Mouse (Mus musculus) C2C12 (cell line): Measurements from ENCODE around the gene Nxpe4. TPM values are rescaled to one million over a fixed set of nuclear protein-coding genes. Genes with fewer than 3 reads are reported as not detected.
"Not testable (repeated sequence)": the region's sequence is repeated elsewhere in the genome, so short reads cannot be mapped to it uniquely, and the experiment has no call there.

Experiments
- H3K27me3 ChIP-seq: one replicate; pipeline ENCODE4 v1.6.1; 2011; ENCODE audit not compliant: control insufficient read depth, insufficient read depth, insufficient read length
- H3K36me3 ChIP-seq: one replicate; pipeline ENCODE4 v1.6.1; 2011; ENCODE audit not compliant: control insufficient read depth, insufficient read depth
- H3K4me3 ChIP-seq: one replicate; pipeline ENCODE4 v1.5.1; 2011; ENCODE audit warnings: mild to moderate bottlenecking, control low read depth; ENCODE audit not compliant: poor library complexity, insufficient read depth, severe bottlenecking
- H3K79me2 ChIP-seq: one replicate; pipeline ENCODE4 v1.6.1; 2011; ENCODE audit not compliant: control insufficient read depth, insufficient read depth
- H3K79me3 ChIP-seq: one replicate; pipeline ENCODE4 v1.6.1; 2011; ENCODE audit warnings: low read depth, control low read depth
- H3ac ChIP-seq: one replicate; pipeline ENCODE3; 2011; ENCODE audit warnings: low read depth; ENCODE audit not compliant: control insufficient read depth, insufficient read length
- CEBPB ChIP-seq: IDR thresholded peaks from one replicate; pipeline ENCODE4 v1.6.1; 2011; ENCODE audit warnings: low read depth, mild to moderate bottlenecking, control low read depth, moderate library complexity
- CTCF ChIP-seq: IDR thresholded peaks from one replicate; pipeline ENCODE4 v1.5.1; 2011; ENCODE audit not compliant: control insufficient read depth, insufficient read depth, insufficient read length
- FOSL1 ChIP-seq: IDR thresholded peaks from one replicate; pipeline ENCODE4 v1.8.0; 2011; ENCODE audit warnings: mild to moderate bottlenecking, low read length; ENCODE audit not compliant: poor library complexity, insufficient read depth, severe bottlenecking
- MAX ChIP-seq: IDR thresholded peaks from one replicate; pipeline ENCODE4 v1.6.1; 2011; ENCODE audit warnings: mild to moderate bottlenecking, control low read depth
- MYOD1 ChIP-seq: IDR thresholded peaks from one replicate; pipeline ENCODE4 v1.6.1; 2011; ENCODE audit warnings: low read depth; ENCODE audit not compliant: control insufficient read depth, insufficient read length
- MYOG ChIP-seq: IDR thresholded peaks from one replicate; pipeline ENCODE4 v1.6.1; 2011; ENCODE audit not compliant: control insufficient read depth, insufficient read length; ENCODE audit errors: extremely low read depth
- USF1 ChIP-seq: IDR thresholded peaks from one replicate; pipeline ENCODE4 v1.6.1; 2011; ENCODE audit warnings: low read depth, mild to moderate bottlenecking, control low read depth, moderate library complexity
- polyA plus RNA-seq: library from polyadenylated mRNA; unstranded; fragments of >200 nt; fragmentation: generic; extraction: Trizol; gene quantifications from one replicate; pipeline ENCODE4 v1.2.1, GENCODE M21; 2012; ENCODE audit warnings: missing spikeins

Gene Nxpe4
- polyA plus RNA-seq, 1 experiment: 0.02 TPM

GRCm38 (mm10) chr9:48290281-48290680, 128.5 kb downstream of the Nxpe4 start:
- H3ac ChIP-seq: no peak overlapping the region
- TF ChIP-seq USF1: no peak
- no peaks in the 10 kb centered on the region for H3K27me3 ChIP-seq
- no peaks in the 10 kb centered on the region for H3K36me3 ChIP-seq
- H3K4me3 ChIP-seq: no peak overlapping the region
- no peaks in the 10 kb centered on the region for H3K79me2 ChIP-seq
- H3K79me3 ChIP-seq: no peaks in the 10 kb centered on the region

GRCm38 (mm10) chr9:48294754-48295153, 132.9 kb downstream of the Nxpe4 start:
- Histone ChIP-seq H3K79me3 (no peaks in the 10 kb centered on the region), H3K36me3 (no peaks in the 10 kb centered on the region), H3K27me3 (no peaks in the 10 kb centered on the region), H3K4me3 (no peak overlapping the region), H3K79me2 (no peaks in the 10 kb centered on the region), H3ac (no peak overlapping the region)
- TF ChIP-seq USF1 (no peak), CEBPB (no peak), MYOD1 (no peak), CTCF (no peak), MAX (no peak), MYOG (no peak), FOSL1 (no peak)

GRCm38 (mm10) chr9:48298983-48299382, 137.2 kb downstream of the Nxpe4 start:
- Histone ChIP-seq H3K79me3 (no peaks in the 10 kb centered on the region), H3K36me3 (no peaks in the 10 kb centered on the region), H3ac (no peak overlapping the region), H3K4me3 (no peak overlapping the region), H3K27me3 (no peaks in the 10 kb centered on the region), H3K79me2 (no peaks in the 10 kb centered on the region)
- TF ChIP-seq MYOG (no peak), MYOD1 (no peak), CEBPB (no peak), CTCF (no peak), FOSL1 (no peak), MAX (no peak), USF1 (no peak)

GRCm38 (mm10) chr9:48303564-48303963, 141.7 kb downstream of the Nxpe4 start:
- not testable (repeated sequence) for H3K79me2 ChIP-seq, H3K4me3 ChIP-seq, H3K27me3 ChIP-seq, H3ac ChIP-seq, H3K36me3 ChIP-seq, H3K79me3 ChIP-seq

GRCm38 (mm10) chr9:48311241-48311640, 149.4 kb downstream of the Nxpe4 start:
- Histone ChIP-seq H3K36me3 (no peaks in the 10 kb centered on the region), H3K79me2 (no peaks in the 10 kb centered on the region), H3K79me3 (no peaks in the 10 kb centered on the region), H3K4me3 (no peak overlapping the region), H3K27me3 (no peaks in the 10 kb centered on the region), H3ac (no peak overlapping the region)
- TF ChIP-seq MYOD1: no peak
- no peak for TF ChIP-seq MYOG
- no peak for TF ChIP-seq MAX
- no peak for TF ChIP-seq CEBPB
- no peak for TF ChIP-seq CTCF
- TF ChIP-seq USF1: no peak

GRCm38 (mm10) chr9:48314194-48314593, 152.4 kb downstream of the Nxpe4 start:
- TF ChIP-seq MYOD1: no peak
- no peak for TF ChIP-seq FOSL1
- TF ChIP-seq CEBPB: no peak
- no peak for TF ChIP-seq MAX
- TF ChIP-seq CTCF: no peak
- TF ChIP-seq MYOG: no peak
- no peak for TF ChIP-seq USF1
- no peaks in the 10 kb centered on the region for H3K27me3 ChIP-seq
- no peaks in the 10 kb centered on the region for H3K36me3 ChIP-seq
- no peak overlapping the region for H3K4me3 ChIP-seq
- H3K79me3 ChIP-seq: no peaks in the 10 kb centered on the region
- no peaks in the 10 kb centered on the region for H3K79me2 ChIP-seq
- no peak overlapping the region for H3ac ChIP-seq
